In genomic region chr11:49609868-49610824, GRCm38 (mm10) we compare ENCODE assay signal across 12 mouse cellular contexts. TPM values are rescaled to one million over a fixed set of nuclear protein-coding genes. Genes with fewer than 3 reads are reported as not detected.
DNase-seq lines count a peak whose midpoint lies in the region; ATAC-seq and TF ChIP-seq lines count a peak whose summit lies in the region.
"Not testable (repeated sequence)": the region's sequence is repeated elsewhere in the genome, so short reads cannot be mapped to it uniquely, and the experiment has no call there.
"Had no signal": no experiment of that assay in that cellular context is flagged by ENCODE, and none has a peak within 500 bp of the region (broad histone marks: within the 10 kb centered on the region; RNA-seq: fewer than 3 reads in every experiment).

No protein-coding gene starts in this region.

- peak overlapping the region; percentile 88 for H3K4me3 ChIP-seq in E14TG2a.4 (replicated peaks; ENCODE audit: low read length)
- H3K4me3 ChIP-seq in forebrain, embryonic 16.5 days (replicated peaks; ENCODE audit: low read length), result peak overlapping the region; percentile 37
- H3K4me3 ChIP-seq in limb, embryonic 14.5 days (replicated peaks; ENCODE audit: low read length), result peak overlapping the region; percentile 40
- peak overlapping the region; percentile 31 for H3K4me3 ChIP-seq in neural tube, embryonic 14.5 days (ENCODE audit: low read depth, low read length)

- H3K9me3 ChIP-seq in E14TG2a.4 (ENCODE audit: low read length); forebrain, embryonic 16.5 days (ENCODE audit: control insufficient read depth, low read length); limb, embryonic 14.5 days (ENCODE audit: control insufficient read depth, low read length); neural tube, embryonic 14.5 days (ENCODE audit: control insufficient read depth, low read length): not testable (repeated sequence)

- peak overlapping the region; percentile 57 for H3K4me2 ChIP-seq in forebrain, embryonic 16.5 days (ENCODE audit: low read length)
- H3K4me2 ChIP-seq in limb, embryonic 14.5 days (replicated peaks; ENCODE audit: low read depth, low read length, severe bottlenecking), result peak overlapping the region; percentile 61
- peak overlapping the region; percentile 51 for H3K4me2 ChIP-seq in neural tube, embryonic 14.5 days (ENCODE audit: low read depth, low read length)

- H3K36me3 ChIP-seq in E14TG2a.4 (ENCODE audit: insufficient read depth, low read length); forebrain, embryonic 16.5 days (ENCODE audit: control insufficient read depth, insufficient read depth); limb, embryonic 14.5 days (ENCODE audit: control insufficient read depth, insufficient read depth, low read length); neural tube, embryonic 14.5 days (ENCODE audit: control insufficient read depth, insufficient read depth, low read length): not testable (repeated sequence)

- DNase-seq in cerebellum, postnatal 10 days, result peak; percentile 26 to 32
- peak; percentile 40 to 43 for DNase-seq in heart, postnatal 10 days
- DNase-seq in kidney, adult 18-20 months, result peak; percentile 51
- DNase-seq in limb, embryonic 14.5 days (ENCODE audit: low spot score), result not testable (repeated sequence)
- peak; percentile 37 for DNase-seq in lung, postnatal 25 days (ENCODE audit: low spot score)

- not testable (repeated sequence) for TF ChIP-seq CTCF in E14TG2a.4 (conservative IDR thresholded peaks at IDR 0.05; ENCODE audit: low read length)

- not testable (repeated sequence) for TF ChIP-seq POLR2A in limb, embryonic 14.5 days (IDR thresholded peaks at IDR 0.05; ENCODE audit: borderline replicate concordance, extremely low read depth, insufficient read depth, insufficient read length)

- peaks cover 23% of the 10 kb centered on the region for H3K4me1 ChIP-seq in E14TG2a.4 (replicated peaks; ENCODE audit: low read depth, low read length)
- not testable (repeated sequence) for H3K4me1 ChIP-seq in forebrain, embryonic 16.5 days (replicated peaks; ENCODE audit: control insufficient read depth, insufficient read depth, low read length); limb, embryonic 14.5 days (ENCODE audit: control insufficient read depth, insufficient read depth, low read length); neural tube, embryonic 14.5 days (ENCODE audit: control insufficient read depth, insufficient read depth, low read length)

- intact Hi-C loops in heart, postnatal 10 days (cut with DNase I), result not testable (repeated sequence)

- H3K27me3 ChIP-seq in E14TG2a.4 (ENCODE audit: insufficient read depth, low read length), result peaks cover 77% of the 10 kb centered on the region
- H3K27me3 ChIP-seq in forebrain, embryonic 16.5 days (replicated peaks; ENCODE audit: control insufficient read depth, insufficient read depth, low read length), result peaks cover 12% of the 10 kb centered on the region
- peaks cover 25% of the 10 kb centered on the region for H3K27me3 ChIP-seq in limb, embryonic 14.5 days (ENCODE audit: control insufficient read depth, insufficient read depth, low read length)
- not testable (repeated sequence) for H3K27me3 ChIP-seq in neural tube, embryonic 14.5 days (ENCODE audit: control insufficient read depth, insufficient read depth, low read length)

- ATAC-seq in forebrain, embryonic 16.5 days, result peak; percentile 31
- ATAC-seq in limb, embryonic 14.5 days (ENCODE audit: low FRiP score, low read depth), result not testable (repeated sequence)
- peak; percentile 25; the same call in 1 of the 2 replicates for ATAC-seq in neural tube, embryonic 14.5 days (ENCODE audit: low read depth)

- H3K27ac ChIP-seq in forebrain, embryonic 16.5 days (ENCODE audit: low read length); limb, embryonic 14.5 days (replicated peaks; ENCODE audit: low read depth, low read length); neural tube, embryonic 14.5 days (ENCODE audit: low read depth, low read length): not testable (repeated sequence)

- not testable (repeated sequence) for H3K9ac ChIP-seq in forebrain, embryonic 16.5 days (replicated peaks; ENCODE audit: low read depth, low read length); neural tube, embryonic 14.5 days (replicated peaks; ENCODE audit: low read depth, low read length)
- H3K9ac ChIP-seq in limb, embryonic 14.5 days (ENCODE audit: low read depth, low read length, severe bottlenecking), result peak overlapping the region; percentile 41; the same call in 1 of the 2 replicates

- 1% methylated on average over 47 of the region's 52 CpGs for WGBS in forebrain, embryonic 16.5 days
- 3% methylated on average over 46 of the region's 52 CpGs for WGBS in limb, embryonic 14.5 days
- 2% methylated on average over 49 of the region's 52 CpGs for whole genome bisulfite sequencing in neural tube, embryonic 14.5 days

RNA-seq across cellular contexts. Expression of gene Flt4, which starts 1.1 kb away (rescaled TPM):
- polyA plus RNA-seq in forebrain, embryonic 16.5 days (2015; fragmentation: Nextera tagmentation; extraction: Ambion mirVana), result 1.4 and 1.7 TPM in 2 replicates
- 10 to 100 TPM; 14.5 to 14.9 TPM for total RNA-seq in heart, postnatal 10 days (2021)
- 7.1 and 8.6 TPM in 2 replicates for polyA plus RNA-seq in limb, embryonic 14.5 days (2012; rRNA removed)
- 6.8 and 7.3 TPM in 2 replicates for polyA plus RNA-seq in limb, embryonic 14.5 days (2014; fragmentation: Nextera tagmentation; extraction: Ambion mirVana)
- 1.5 and 2.3 TPM in 2 replicates for polyA plus RNA-seq in neural tube, embryonic 14.5 days (2014; fragmentation: Nextera tagmentation; extraction: Ambion mirVana)

RNA-seq across cellular contexts. Expression of gene Scgb3a1, which starts 53.3 kb away (rescaled TPM):
- not detected in 2 replicates for polyA plus RNA-seq in forebrain, embryonic 16.5 days (2015; fragmentation: Nextera tagmentation; extraction: Ambion mirVana)
- total RNA-seq in heart, postnatal 10 days (2021), result 10 to 100 TPM in 1 of 2 experiments, not detected in 1; 15.7 TPM
- polyA plus RNA-seq in limb, embryonic 14.5 days (2012; rRNA removed), result not detected in 2 replicates
- polyA plus RNA-seq in limb, embryonic 14.5 days (2014; fragmentation: Nextera tagmentation; extraction: Ambion mirVana), result not detected in 2 replicates
- polyA plus RNA-seq in neural tube, embryonic 14.5 days (2014; fragmentation: Nextera tagmentation; extraction: Ambion mirVana), result not detected in 2 replicates
- total RNA-seq: left cerebral cortex, postnatal 4 days had no signal
- polyA plus RNA-seq: cerebellum, adult 2 months had no signal

RNA-seq across cellular contexts. Expression of gene Olfr1380, which starts 53.5 kb away (rescaled TPM):
- not detected in 2 replicates for polyA plus RNA-seq in forebrain, embryonic 16.5 days (2015; fragmentation: Nextera tagmentation; extraction: Ambion mirVana)
- total RNA-seq in heart, postnatal 10 days (2021), result not detected
- not detected in 2 replicates for polyA plus RNA-seq in limb, embryonic 14.5 days (2012; rRNA removed)
- not detected in 2 replicates for polyA plus RNA-seq in limb, embryonic 14.5 days (2014; fragmentation: Nextera tagmentation; extraction: Ambion mirVana)
- not detected in 2 replicates for polyA plus RNA-seq in neural tube, embryonic 14.5 days (2014; fragmentation: Nextera tagmentation; extraction: Ambion mirVana)
- total RNA-seq: left cerebral cortex, postnatal 4 days had no signal
- polyA plus RNA-seq: cerebellum, adult 2 months; frontal cortex, adult 2 months; large intestine, adult 2 months had no signal

Comparison
In these comparisons a context has a peak if more than half of its experiments do, and no peak if none do; other contexts are left out.
1. H3K4me3 ChIP-seq: peak in every context shown above with its lines; median percentile 88 in E14TG2a.4; 40 in limb, embryonic 14.5 days; 37 in forebrain, embryonic 16.5 days; 31 in neural tube, embryonic 14.5 days.